In the genomic region with DNA sequence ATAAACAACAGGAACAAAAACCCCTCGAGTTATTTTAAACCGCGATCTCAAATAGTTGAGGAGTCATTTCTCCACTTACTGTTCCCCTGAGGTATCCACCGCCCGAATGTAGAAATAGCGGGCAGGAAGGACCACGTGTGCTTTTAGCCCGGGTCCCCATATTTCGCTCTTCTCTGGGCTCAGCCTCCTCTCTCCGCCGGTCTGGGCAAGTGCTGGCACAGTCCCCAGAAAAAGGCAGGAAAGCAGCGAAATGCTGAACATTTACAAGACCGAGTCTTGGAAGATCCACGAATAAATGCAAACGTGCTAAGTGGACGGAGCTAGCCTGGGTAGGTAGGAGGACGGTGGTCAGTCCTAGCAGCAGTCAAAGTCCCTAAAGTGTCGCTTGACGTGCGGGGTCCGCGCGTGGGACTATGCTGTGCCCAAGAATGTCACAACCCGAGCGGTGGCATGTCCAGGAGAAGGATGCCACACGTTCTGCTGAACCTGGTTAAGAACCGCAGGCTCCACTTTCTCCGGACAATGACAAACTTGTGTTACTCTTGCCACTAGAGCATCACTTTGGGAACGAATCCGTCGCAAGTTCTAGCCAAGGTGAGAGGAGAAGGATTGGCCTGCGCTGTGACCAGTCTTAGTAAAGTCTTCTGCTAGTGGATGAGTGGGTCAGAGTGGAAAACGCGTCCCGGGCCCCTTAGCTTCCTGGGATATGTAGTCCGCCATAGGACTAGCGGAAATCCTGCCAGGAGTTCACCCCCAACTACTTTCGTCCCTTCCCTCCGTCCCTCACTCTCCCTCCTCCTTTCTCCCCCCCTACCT, we compare ENCODE assay signal across 8 mouse cellular contexts. TPM values are rescaled to one million over a fixed set of nuclear protein-coding genes. Genes with fewer than 3 reads are reported as not detected.
DNase-seq lines count a peak whose midpoint lies in the region; ATAC-seq and TF ChIP-seq lines count a peak whose summit lies in the region.

Kdelc1 (minus strand) TSS at position 570 of the 816 bp plus-strand sequence.
Bivm (plus strand) TSS at position 719 of the 816 bp plus-strand sequence.

- H3K4me1 ChIP-seq in MEL (ENCODE audit: control insufficient read depth in 1 of 2, insufficient read depth in 2 of 2, low read length in 2 of 2), result peaks cover 2 to 6% of the 10 kb centered on the region in 2 experiments; a peak in 3 of 4 replicates
- H3K4me1 ChIP-seq in lung, embryonic 16.5 days (replicated peaks; ENCODE audit: control insufficient read depth, insufficient read depth, low read length), result peaks cover 8% of the 10 kb centered on the region; the same call in 1 of the 2 replicates

- no peaks in the 10 kb centered on the region for H3K9me3 ChIP-seq in MEL (replicated peaks; ENCODE audit: insufficient read depth, low read length)
- no peaks in the 10 kb centered on the region for H3K9me3 ChIP-seq in lung, embryonic 16.5 days (ENCODE audit: control insufficient read depth, low read length)

- under 1% methylated on average over 39 of the region's 39 CpGs for WGBS in lung, embryonic 16.5 days

- H3K27ac ChIP-seq in MEL (ENCODE audit: control insufficient read depth, low read depth, low read length), result peak within 1 kb of the TSS; percentile 76
- peak within 1 kb of the TSS; percentile 99 for H3K27ac ChIP-seq in lung, embryonic 16.5 days (ENCODE audit: low read length)

- no peak for TF ChIP-seq RAD21 in MEL (IDR thresholded peaks at IDR 0.05; ENCODE audit: low read depth, low read length)

- peak; percentile 98 for DNase-seq in MEL (ENCODE audit: low read depth, low spot score)
- peak; percentile 86 for DNase-seq in cerebellum, adult 8-10 months
- DNase-seq in forelimb bud, embryonic 11.5 days (ENCODE audit: low read depth, low spot score), result peak; percentile 95
- peak; percentile 89 for DNase-seq in layer of hippocampus, adult 9-10 months (ENCODE audit: low spot score)
- peak; percentile 42 for DNase-seq in ovary, postnatal 10 days (ENCODE audit: low spot score)
- DNase-seq in thymus, postnatal 10 days (ENCODE audit: low spot score in 2 of 2), result peak; percentile 61 to 68

- peak within 1 kb of the TSS; percentile 94 for H3K9ac ChIP-seq in MEL (ENCODE audit: control insufficient read depth, low read depth, low read length, poor library complexity, severe bottlenecking)
- H3K9ac ChIP-seq in lung, embryonic 16.5 days (ENCODE audit: low read length), result peak within 1 kb of the TSS; percentile 86

- ATAC-seq in hematopoietic stem cell, adult 5-6 weeks (replicated peaks in 1 of 2; ENCODE audit: insufficient read depth in 1 of 2, low FRiP score in 2 of 2, low TSS enrichment in 1 of 2, low read depth in 1 of 2, poor library complexity in 2 of 2, severe bottlenecking in 2 of 2), result peak; percentile 90 to 91
- peak; percentile 97 for ATAC-seq in lung, embryonic 16.5 days (ENCODE audit: low read depth)

- peaks cover 16% of the 10 kb centered on the region for H3K79me2 ChIP-seq in MEL (ENCODE audit: control insufficient read depth, insufficient read depth, low read length, poor library complexity)

- peak; percentile 69 to 80 for TF ChIP-seq POLR2A in MEL (IDR thresholded peaks at IDR 0.05; ENCODE audit: control insufficient read depth in 1 of 2, insufficient read depth in 1 of 2, low read depth in 1 of 2, low read length in 2 of 2, poor library complexity in 1 of 2)

- TF ChIP-seq CTCF in MEL (IDR thresholded peaks at IDR 0.05 in 2 of 3, conservative IDR thresholded peaks at IDR 0.05 in 1 of 3; ENCODE audit: control insufficient read depth in 1 of 3, insufficient read depth in 1 of 3, low read depth in 2 of 3, low read length in 3 of 3, poor library complexity in 1 of 3, severe bottlenecking in 1 of 3), result no peak

- H3K4me2 ChIP-seq in lung, embryonic 16.5 days (ENCODE audit: low read depth, low read length), result peak within 1 kb of the TSS; percentile 70

- H3K27me3 ChIP-seq in MEL (ENCODE audit: control insufficient read depth in 1 of 2, insufficient read depth in 2 of 2, low read length in 2 of 2), result no peaks in the 10 kb centered on the region
- H3K27me3 ChIP-seq in lung, embryonic 16.5 days (ENCODE audit: control insufficient read depth, insufficient read depth, low read depth, low read length), result no peaks in the 10 kb centered on the region

- peak within 1 kb of the TSS; percentile 78 to 99 for H3K4me3 ChIP-seq in MEL (ENCODE audit: control insufficient read depth in 1 of 2, insufficient read depth in 1 of 2, low read depth in 2 of 2, low read length in 2 of 2)
- peak within 1 kb of the TSS; percentile 86 for H3K4me3 ChIP-seq in lung, embryonic 16.5 days (ENCODE audit: low read length)

- peaks cover 4 to 7% of the 10 kb centered on the region in 2 experiments for H3K36me3 ChIP-seq in MEL (ENCODE audit: control insufficient read depth in 1 of 2, insufficient read depth in 2 of 2, low read length in 2 of 2)
- H3K36me3 ChIP-seq in lung, embryonic 16.5 days (ENCODE audit: control insufficient read depth, insufficient read depth, low read length), result peaks cover 13% of the 10 kb centered on the region

- TF ChIP-seq EP300 in MEL (IDR thresholded peaks at IDR 0.05; ENCODE audit: low read depth in 1 of 2, low read length in 2 of 2), result no peak; a peak in 1 of 4 replicates

TF ChIP-seq in MEL, 35 proteins besides CTCF, POLR2A, EP300 and RAD21:
- TF ChIP-seq TBP (IDR thresholded peaks at IDR 0.05; ENCODE audit: low read depth, low read length) (peak; percentile 77), SMC3 (IDR thresholded peaks at IDR 0.05; ENCODE audit: low read depth, low read length) (no peak), GABPA (IDR thresholded peaks at IDR 0.05; ENCODE audit: low read depth, low read length) (no peak), CHD2 (IDR thresholded peaks at IDR 0.05; ENCODE audit: low read length) (peak; percentile 85), USF1 (IDR thresholded peaks at IDR 0.05; ENCODE audit: low read depth, low read length) (peak; percentile 74), ZNF384 (IDR thresholded peaks at IDR 0.05; ENCODE audit: low read depth, low read length) (no peak), E2F4 (IDR thresholded peaks at IDR 0.05; ENCODE audit: borderline replicate concordance, low read depth, low read length) (peak; percentile 55; the same call in 1 of the 2 replicates), HCFC1 (IDR thresholded peaks at IDR 0.05; ENCODE audit: low read depth, low read length) (peak; percentile 97), MYC (IDR thresholded peaks at IDR 0.05; ENCODE audit: low read depth, low read length) (peak; percentile 67), NRF1 (IDR thresholded peaks at IDR 0.05; ENCODE audit: insufficient read depth, low read depth, low read length, poor library complexity, severe bottlenecking) (peak; percentile 44; the same call in 1 of the 2 replicates), TCF12 (IDR thresholded peaks at IDR 0.05; ENCODE audit: low read depth, low read length) (peak; percentile 29; the same call in 1 of the 2 replicates), POLR2AphosphoS2 (IDR thresholded peaks at IDR 0.05; ENCODE audit: low read length) (peak; percentile 71), SIN3A (IDR thresholded peaks at IDR 0.05; ENCODE audit: low read length) (peak; percentile 84), KAT2A (conservative IDR thresholded peaks at IDR 0.05; ENCODE audit: low read depth, low read length) (peak; percentile 97), MXI1 (IDR thresholded peaks at IDR 0.05; ENCODE audit: low read depth, low read length) (peak; percentile 97), MAX (IDR thresholded peaks at IDR 0.05; ENCODE audit: low read length) (peak; percentile 84), BHLHE40 (IDR thresholded peaks at IDR 0.05; ENCODE audit: borderline replicate concordance, low read depth, low read length) (no peak), JUND (IDR thresholded peaks at IDR 0.05; ENCODE audit: low read depth, low read length) (no peak), ELF1 (IDR thresholded peaks at IDR 0.05; ENCODE audit: low read depth, low read length) (peak; percentile 83), ZMIZ1 (IDR thresholded peaks at IDR 0.05; ENCODE audit: low read depth, low read length) (0 out of 2 replicates have a peak, but pooled peaks have one; percentile 26), NELFE (IDR thresholded peaks at IDR 0.05; ENCODE audit: low read depth, low read length) (peak; percentile 73)

RNA-seq across cellular contexts. Expression of gene Kdelc1, which starts in this region (rescaled TPM):
- total RNA-seq in MEL (2012; rRNA removed), result 16.7 and 17.6 TPM in 2 replicates
- 10 to 100 TPM in 1 of 2 experiments, not detected in 1; 28.7 TPM for polyA plus RNA-seq in MEL (2012; ENCODE audit: insufficient read depth in 1 of 2, insufficient read length in 2 of 2, low read depth in 1 of 2, low replicate concordance in 2 of 2, missing spikeins in 1 of 2)
- 25.1 and 26.5 TPM in 2 replicates for total RNA-seq in hematopoietic stem cell, adult 5-6 weeks (2017)
- 56.6 and 58.7 TPM in 2 replicates for polyA plus RNA-seq in lung, embryonic 16.5 days (2015; fragmentation: Nextera tagmentation; extraction: Ambion mirVana)

RNA-seq across cellular contexts. Expression of gene Bivm, which starts in this region (rescaled TPM):
- 11.8 and 16.7 TPM in 2 replicates for total RNA-seq in MEL (2012; rRNA removed)
- 10 to 100 TPM in 1 of 2 experiments, not detected in 1; 27.2 TPM for polyA plus RNA-seq in MEL (2012; ENCODE audit: insufficient read depth in 1 of 2, insufficient read length in 2 of 2, low read depth in 1 of 2, low replicate concordance in 2 of 2, missing spikeins in 1 of 2)
- total RNA-seq in hematopoietic stem cell, adult 5-6 weeks (2017), result 23.8 and 29.0 TPM in 2 replicates
- polyA plus RNA-seq in lung, embryonic 16.5 days (2015; fragmentation: Nextera tagmentation; extraction: Ambion mirVana), result 16.3 and 18.2 TPM in 2 replicates

Comparison
In these comparisons a context has a peak if more than half of its experiments do, and no peak if none do; other contexts are left out.
1. Peak in every context shown above with its lines: DNase-seq, ATAC-seq, H3K4me3 ChIP-seq and H3K27ac ChIP-seq.
2. DNase-seq: peak in every context shown above with its lines; median percentile 98 in MEL; 95 in forelimb bud, embryonic 11.5 days; 89 in layer of hippocampus, adult 9-10 months; 86 in cerebellum, adult 8-10 months; 64 in thymus, postnatal 10 days; 42 in ovary, postnatal 10 days.